Mouse (Mus musculus): ENCODE measurements around the gene Arhgap9.
"Not testable (repeated sequence)": the region's sequence is repeated elsewhere in the genome, so short reads cannot be mapped to it uniquely, and the experiment has no call there.

- not testable (repeated sequence) for TF ChIP-seq CTCF, EP300 (IDR thresholded peaks at IDR 0.05; ENCODE audit: low read depth)
Observed at GRCm38 (mm10) chr10:127309167-127309566, 12.6 kb upstream of the Arhgap9 start.
